Mouse (Mus musculus) thymus, adult 2 months (tissue): ENCODE measurements around the gene Clip4.

ENCODE experiments used
- CTCF ChIP-seq: fragments of 200-500 bp; IDR thresholded peaks from 2 replicates; pipeline ENCODE4 v1.5.1; 2012; ENCODE audit warnings: mild to moderate bottlenecking, control low read depth, low read length, moderate library complexity, borderline replicate concordance; ENCODE audit not compliant: control insufficient read depth, poor library complexity, insufficient read depth; ENCODE audit errors: extremely low read depth
- POLR2A ChIP-seq: fragments of 200-500 bp; IDR thresholded peaks from 2 replicates; pipeline ENCODE4 v1.6.1; 2012; ENCODE audit warnings: mild to moderate bottlenecking, low read length, control low read depth, moderate library complexity; ENCODE audit not compliant: control insufficient read depth, poor library complexity, insufficient read depth; ENCODE audit errors: extremely low read depth

DNA sequence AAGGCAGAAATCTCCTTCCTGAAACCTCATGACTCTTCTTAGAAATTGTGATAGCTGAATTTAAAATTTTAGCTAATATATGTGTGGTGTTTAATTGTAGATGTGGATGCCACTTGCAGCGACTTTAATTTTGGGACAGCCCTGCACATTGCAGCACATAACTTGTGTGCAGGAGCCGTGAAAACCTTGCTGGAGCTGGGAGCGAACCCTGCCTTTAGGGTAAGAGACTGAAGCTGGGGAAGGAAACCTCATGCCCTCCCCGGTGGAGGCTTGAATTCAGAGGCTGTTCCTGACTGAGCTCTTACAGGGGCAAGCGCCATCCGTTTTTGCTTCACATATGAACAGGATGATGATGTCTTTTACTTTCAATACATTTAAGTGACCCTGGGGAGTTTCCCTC, 35.2 kb downstream of the Clip4 start:
- TF ChIP-seq POLR2A (no peak), CTCF (no peak)
